Mouse (Mus musculus): ENCODE results near the gene Mapk14.
A peak's percentile ranks its signal among the peaks of the same experiment; 100 is the strongest.
"Not testable (repeated sequence)": the region's sequence is repeated elsewhere in the genome, so short reads cannot be mapped to it uniquely, and the experiment has no call there.

Gene Mapk14

GRCm38 (mm10) chr17:28739244-28739643, 48.1 kb downstream of the Mapk14 start:
- no peak for DNase-seq (ENCODE audit: low spot score)

GRCm38 (mm10) chr17:28743145-28743866, 52.2 kb downstream of the Mapk14 start:
- no peak for DNase-seq (ENCODE audit: low spot score)

GRCm38 (mm10) chr17:28743916-28744315, 52.8 kb downstream of the Mapk14 start:
- DNase-seq (ENCODE audit: low spot score) = no peak

DNA sequence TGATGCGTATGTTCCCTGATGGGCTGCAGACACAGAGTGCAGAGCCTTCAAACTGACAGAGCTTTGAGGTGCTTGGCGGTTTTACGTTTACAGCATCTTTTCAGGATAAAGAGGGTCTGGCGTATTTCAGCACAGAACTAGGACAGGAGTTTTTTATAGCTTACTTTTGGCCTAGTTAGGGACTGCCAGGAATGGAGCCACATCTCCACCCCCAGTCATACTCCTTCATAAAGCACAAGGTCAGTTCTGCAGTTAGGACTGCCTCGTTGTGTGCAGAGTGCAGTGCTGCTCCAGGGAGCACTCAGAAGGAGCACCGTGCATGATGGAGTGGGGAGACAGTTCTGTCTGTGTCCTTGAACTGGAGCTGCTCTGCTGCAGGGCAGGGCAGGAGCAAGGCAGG, 54.6 kb downstream of the Mapk14 start:
- no peak for DNase-seq (ENCODE audit: low spot score)

- DNase-seq (ENCODE audit: low spot score) = no peak
These were observed 56.9 kb downstream of the Mapk14 start for GRCm38 (mm10) chr17:28748001-28748400.

DNA sequence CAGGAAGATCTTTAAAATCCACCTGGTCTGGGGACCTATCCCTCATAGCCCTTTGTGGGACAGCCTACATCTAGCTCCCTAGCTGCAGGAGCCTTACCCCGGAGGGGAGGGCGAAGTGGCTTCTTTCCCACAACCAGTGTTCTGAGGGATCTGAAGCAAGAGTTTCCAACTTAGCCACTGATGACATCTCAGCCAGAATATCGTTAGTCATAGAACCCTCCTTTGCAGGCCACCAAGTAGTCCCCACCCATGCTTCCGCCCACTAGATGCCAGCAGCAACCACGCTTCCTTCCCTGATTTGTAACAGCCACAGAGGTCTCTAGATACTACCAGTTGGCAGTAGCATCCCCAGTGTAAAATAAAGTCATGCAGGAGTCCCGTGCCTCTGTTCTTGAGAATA, 59.5 kb downstream of the Mapk14 start:
- peak; percentile 44 for DNase-seq (ENCODE audit: low spot score)

GRCm38 (mm10) chr17:28756447-28756846, 65.3 kb downstream of the Mapk14 start:
- no peak for DNase-seq (ENCODE audit: low spot score)

- DNase-seq (ENCODE audit: low spot score) = no peak
These were observed 66.3 kb downstream of the Mapk14 start for GRCm38 (mm10) chr17:28757470-28757869.

DNA sequence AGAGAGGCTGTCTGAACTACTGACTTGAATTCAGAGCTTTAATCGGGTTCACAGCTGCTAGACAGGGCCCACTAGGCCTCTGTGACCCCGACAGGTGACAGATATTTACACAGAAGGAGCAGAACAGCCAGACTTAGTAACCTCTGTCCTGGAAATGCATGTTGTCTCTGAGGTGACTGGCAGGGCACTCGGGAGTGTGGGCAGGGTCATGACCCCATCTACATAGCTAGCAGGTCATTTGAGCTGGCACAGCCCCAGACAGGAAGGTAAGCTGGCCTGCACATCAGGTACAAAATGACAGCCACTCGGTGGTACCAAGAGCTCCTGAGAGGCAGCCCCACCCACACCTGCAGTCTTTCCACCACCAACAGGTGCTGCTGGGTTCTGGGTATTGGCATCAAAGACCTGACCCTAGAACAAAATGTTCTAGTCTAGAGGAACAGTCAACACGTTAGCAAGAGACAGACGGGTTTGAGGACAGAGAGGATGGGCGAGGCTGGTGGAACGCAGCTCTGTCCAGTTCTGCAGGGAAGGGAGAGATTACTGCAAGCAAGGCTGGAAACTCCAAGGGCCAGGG, 69.7 kb downstream of the Mapk14 start:
- no peak for DNase-seq (ENCODE audit: low spot score)

DNA sequence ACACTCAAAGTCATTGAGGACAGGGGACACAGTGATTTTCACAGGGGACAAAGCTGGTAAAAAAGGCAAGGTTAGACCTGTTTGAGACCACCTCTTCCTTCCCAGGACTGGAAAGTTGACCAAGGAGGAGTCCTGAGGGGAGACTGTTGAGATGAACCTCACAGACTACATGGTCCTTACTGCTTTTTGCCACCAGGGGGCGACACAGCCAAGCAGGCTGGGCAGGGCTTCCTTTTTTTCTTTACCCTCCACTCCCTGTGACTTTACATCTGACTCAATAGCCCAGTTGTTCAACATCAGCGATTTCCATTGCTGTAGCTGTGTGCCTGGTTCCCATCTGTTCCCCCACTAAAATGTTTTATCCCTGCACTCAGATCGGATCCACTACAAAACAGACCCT, 70.7 kb downstream of the Mapk14 start:
- peak; percentile 84 for DNase-seq (ENCODE audit: low spot score)

DNA sequence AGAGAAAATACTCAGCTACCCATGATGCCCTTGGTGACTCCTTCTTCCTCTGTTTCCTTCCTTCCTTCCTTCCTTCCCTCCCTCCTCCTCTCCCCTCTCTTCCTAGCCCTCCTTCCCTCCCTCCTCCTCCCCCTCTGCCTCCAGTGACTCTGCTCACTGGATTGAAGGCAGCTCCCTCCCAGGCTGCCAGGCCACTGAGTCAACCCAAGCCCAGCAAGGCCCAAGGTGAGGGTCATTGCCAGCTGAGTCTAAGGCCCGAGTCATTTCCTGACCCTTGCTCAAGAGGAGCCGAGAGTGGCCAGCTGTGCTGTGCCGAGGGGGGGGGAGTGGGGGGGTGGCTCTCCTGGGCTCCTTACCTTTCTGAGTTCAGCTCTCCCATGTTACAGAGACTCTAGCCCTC, 75.1 kb downstream of the Mapk14 start:
- DNase-seq (ENCODE audit: low spot score) = no peak

GRCm38 (mm10) chr17:28766781-28767515, 75.8 kb downstream of the Mapk14 start:
- no peak for DNase-seq (ENCODE audit: low spot score)

- peak; percentile 24 for DNase-seq (ENCODE audit: low spot score)
These were observed 78.2 kb downstream of the Mapk14 start, which contains the start of gene Mapk13 for GRCm38 (mm10) chr17:28769121-28769874. Mapk13 (plus strand) TSS chr17:28769297.

DNA sequence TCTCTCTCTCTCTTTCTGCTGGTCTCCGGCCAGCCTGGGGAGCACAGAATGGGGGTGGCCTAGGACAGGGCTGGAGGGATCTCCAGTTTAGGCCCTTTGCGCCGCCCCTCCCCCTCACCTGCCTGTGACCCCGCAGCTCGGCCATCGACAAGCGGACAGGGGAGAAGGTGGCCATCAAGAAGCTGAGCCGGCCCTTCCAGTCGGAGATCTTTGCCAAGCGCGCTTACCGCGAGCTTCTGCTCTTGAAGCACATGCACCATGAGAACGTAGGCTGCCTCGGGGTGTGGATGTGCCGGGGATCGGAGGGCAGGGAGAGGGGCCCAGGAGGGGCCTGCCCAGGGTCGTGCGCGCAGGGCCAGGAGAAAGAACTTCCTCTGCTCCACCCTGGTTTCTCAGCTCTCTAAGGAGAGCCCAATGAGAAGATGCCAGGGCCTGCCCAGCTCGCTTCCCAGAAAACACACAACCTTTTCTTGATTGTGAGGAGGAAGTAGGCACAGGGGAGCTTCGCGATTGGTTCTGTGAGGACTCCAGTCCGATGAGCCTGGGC, 78.8 kb downstream of the Mapk14 start:
- no peak for DNase-seq (ENCODE audit: low spot score)

GRCm38 (mm10) chr17:28771289-28771688, 80.2 kb downstream of the Mapk14 start:
- DNase-seq (ENCODE audit: low spot score) = no peak

DNA sequence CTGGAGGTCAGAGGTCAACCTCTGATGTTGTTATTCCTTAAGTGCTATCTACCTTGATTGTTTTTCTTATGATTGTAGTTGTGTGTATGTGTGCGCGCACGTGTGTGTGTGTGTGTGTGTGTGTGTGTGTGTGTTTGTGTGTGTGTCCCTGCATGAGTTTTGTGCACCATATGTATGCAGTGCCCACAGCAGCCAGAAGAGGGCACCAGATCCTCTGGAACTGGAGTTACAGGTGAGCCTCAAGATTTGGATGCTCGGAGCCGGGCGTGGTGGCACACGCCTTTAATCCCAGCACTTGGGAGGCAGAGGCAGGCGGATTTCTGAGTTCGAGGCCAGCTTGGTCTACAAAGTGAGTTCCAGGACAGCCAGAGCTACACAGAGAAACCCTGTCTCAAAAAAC, 83.2 kb downstream of the Mapk14 start:
- DNase-seq (ENCODE audit: low spot score) = not testable (repeated sequence)

DNA sequence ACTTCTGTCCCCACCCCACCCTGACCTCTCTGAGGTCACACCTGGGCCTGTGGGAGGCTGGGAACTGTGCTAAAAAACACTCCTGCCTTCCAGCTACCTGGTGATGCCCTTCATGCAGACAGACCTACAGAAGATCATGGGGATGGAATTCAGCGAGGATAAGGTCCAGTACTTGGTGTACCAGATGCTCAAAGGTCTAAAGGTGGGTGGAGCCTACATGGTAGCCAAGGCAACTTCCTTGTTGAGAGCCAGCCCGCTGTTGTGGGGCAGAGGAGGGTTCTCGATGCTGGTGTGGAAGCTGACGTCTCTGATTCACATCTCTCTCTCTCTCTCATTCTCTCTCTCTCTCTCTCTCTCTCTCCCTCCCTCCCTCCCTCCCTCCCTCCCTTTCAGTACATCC, 84.0 kb downstream of the Mapk14 start:
- DNase-seq (ENCODE audit: low spot score) = no peak

GRCm38 (mm10) chr17:28776817-28777216, 85.7 kb downstream of the Mapk14 start:
- no peak for DNase-seq (ENCODE audit: low spot score)

- no peak for DNase-seq (ENCODE audit: low spot score)
These were observed 86.3 kb downstream of the Mapk14 start for GRCm38 (mm10) chr17:28777231-28778005.

GRCm38 (mm10) chr17:28779735-28780134, 88.6 kb downstream of the Mapk14 start:
- DNase-seq (ENCODE audit: low spot score) = no peak

DNA sequence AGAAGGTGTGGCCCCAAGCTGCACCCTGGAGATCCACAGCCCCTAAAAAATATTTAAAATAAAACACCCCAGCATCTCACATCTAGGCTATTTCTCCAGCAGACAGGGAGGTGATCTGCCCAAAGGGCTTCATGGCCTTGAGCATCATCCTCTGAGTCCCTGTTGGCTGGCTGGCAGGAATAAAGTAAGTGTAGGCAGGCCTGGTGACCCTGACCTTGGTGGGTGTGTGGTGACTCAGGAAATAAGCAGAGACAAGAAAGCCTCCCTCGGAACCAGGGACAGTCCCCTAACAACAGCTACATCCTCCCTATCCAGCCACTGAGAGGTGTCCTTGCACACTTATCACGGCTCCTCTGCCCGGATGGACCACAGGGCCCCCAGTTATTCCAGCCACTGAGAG, 89.7 kb downstream of the Mapk14 start:
- DNase-seq (ENCODE audit: low spot score) = no peak

Measured in lung, postnatal 25 days (tissue).